Mouse (Mus musculus) inflammation-experienced regulatory T-cells, adult 6 months (primary cell): Measurements from ENCODE around the gene Naif1. TPM values are rescaled to one million over a fixed set of nuclear protein-coding genes. Genes with fewer than 3 reads are reported as not detected.

Experiments
- ATAC-seq: one replicate; pipeline ENCODE4 v1.8.0; 2017
- polyA plus RNA-seq, 3 experiments: library from polyadenylated mRNA; unstranded; fragments of 100-300 nt; shearing (Covaris generic); gene quantifications; one replicate each; pipeline ENCODE4 v1.2.1; 2017

Gene Naif1
- polyA plus RNA-seq, 3 experiments from 2014 or later, result 4.6 to 6.0 (median 4.8) TPM

GRCm38 (mm10) chr2:32502843-32503242 lies 52.6 kb downstream of the Naif1 start:
- no peak for ATAC-seq

GRCm38 (mm10) chr2:32503588-32503987 lies 53.3 kb downstream of the Naif1 start:
- no peak for ATAC-seq

GRCm38 (mm10) chr2:32505536-32505935 lies 55.3 kb downstream of the Naif1 start:
- no peak for ATAC-seq

Other genes with a start within 250 kb of the Naif1 start
- gene Pomt1, start 213.9 kb upstream of the Naif1 start, polyA plus RNA-seq, result 1 to 10 TPM; 2.4 to 4.2 (median 3.0) TPM
- 10 to 100 TPM; 33.2 to 37.9 (median 36.2) TPM for gene Uck1, start 190.3 kb upstream of the Naif1 start, polyA plus RNA-seq
- gene Golga2, start 163.1 kb upstream of the Naif1 start, polyA plus RNA-seq, result 10 to 100 TPM; 17.4 to 21.7 (median 21.4) TPM
- gene Swi5, start 162.4 kb upstream of the Naif1 start, polyA plus RNA-seq, result 100 to 1,000 TPM; 155 to 247 (median 208) TPM
- 10 to 100 TPM; 52.5 to 84.8 (median 55.5) TPM for gene Ciz1, start 98.1 kb upstream of the Naif1 start, polyA plus RNA-seq
- gene Dnm1, start 97.1 kb upstream of the Naif1 start, polyA plus RNA-seq, result not detected
- 10 to 100 TPM; 43.1 to 73.3 (median 57.4) TPM for gene 1110008P14Rik, start 68.5 kb upstream of the Naif1 start, polyA plus RNA-seq
- gene Lcn2, start 62.2 kb upstream of the Naif1 start, polyA plus RNA-seq, result under 1 TPM in 1 of 3 experiments, not detected in 2; 0.93 TPM
- under 1 TPM; 0.32 to 0.63 (median 0.44) TPM for gene Ptges2, start 54.6 kb upstream of the Naif1 start, polyA plus RNA-seq
- gene Slc25a25, start 988 bp downstream of the Naif1 start, polyA plus RNA-seq, result 1 to 10 TPM; 2.2 to 4.4 (median 4.3) TPM
- gene Fam102a, start 84.9 kb downstream of the Naif1 start, polyA plus RNA-seq, result 10 to 100 TPM; 40.7 to 52.4 (median 50.7) TPM
- 100 to 1,000 TPM; 126 to 160 (median 144) TPM for gene Dpm2, start 120.4 kb downstream of the Naif1 start, polyA plus RNA-seq
- gene Pip5kl1, start 124.3 kb downstream of the Naif1 start, polyA plus RNA-seq, result not detected
- under 1 TPM in 1 of 3 experiments, not detected in 2; 0.31 TPM for gene 9430097D07Rik, start 125.2 kb downstream of the Naif1 start, polyA plus RNA-seq
- 10 to 100 TPM; 31.5 to 42.6 (median 33.5) TPM for gene St6galnac4, start 136.6 kb downstream of the Naif1 start, polyA plus RNA-seq
- gene St6galnac6, start 149.3 kb downstream of the Naif1 start, polyA plus RNA-seq, result 1 to 10 TPM; 3.4 to 5.1 (median 4.3) TPM
- gene Ak1, start 171.3 kb downstream of the Naif1 start, polyA plus RNA-seq, result under 1 TPM in 1 of 3 experiments, not detected in 2; 0.52 TPM
- gene Eng, start 196.1 kb downstream of the Naif1 start, polyA plus RNA-seq, result not detected